Mouse (Mus musculus): ENCODE measurements around the gene Fkbp15.
"Not testable (repeated sequence)": the region's sequence is repeated elsewhere in the genome, so short reads cannot be mapped to it uniquely, and the experiment has no call there.

Fkbp15 gene

GRCm38 (mm10) chr4:62282969-62283368 lies 77.4 kb downstream of the Fkbp15 start:
- no peak for DNase-seq (ENCODE audit: low read depth, low spot score)

DNA sequence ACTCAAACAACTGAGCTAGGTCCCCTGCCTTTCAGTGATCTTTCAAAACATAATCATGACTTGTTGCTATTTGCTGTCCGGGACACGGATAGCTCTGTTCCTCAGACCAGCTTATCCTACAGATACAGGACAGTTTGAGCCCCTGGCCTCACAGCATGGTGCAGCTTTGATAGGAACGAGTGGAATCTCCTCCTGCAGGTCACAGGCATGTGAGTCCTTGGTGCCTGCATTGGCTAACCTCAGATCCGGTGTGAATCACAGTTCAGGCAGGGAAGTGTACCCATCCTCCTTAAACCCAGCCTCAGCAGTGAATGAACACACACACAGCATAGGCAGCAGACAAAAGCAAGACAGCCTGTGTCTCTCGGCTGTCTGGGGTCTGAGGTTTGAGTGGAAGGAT lies 79.0 kb downstream of the Fkbp15 start:
- DNase-seq (ENCODE audit: low read depth, low spot score), result no peak

GRCm38 (mm10) chr4:62278081-62278480 lies 82.3 kb downstream of the Fkbp15 start:
- no peak for DNase-seq (ENCODE audit: low read depth, low spot score)

- no peak for DNase-seq (ENCODE audit: low read depth, low spot score)
Measured at GRCm38 (mm10) chr4:62277222-62277621, 83.1 kb downstream of the Fkbp15 start.

- no peak for DNase-seq (ENCODE audit: low read depth, low spot score)
Measured at GRCm38 (mm10) chr4:62276642-62277041, 83.7 kb downstream of the Fkbp15 start.

- DNase-seq (ENCODE audit: low read depth, low spot score), result no peak
Measured at GRCm38 (mm10) chr4:62274841-62275536, 85.4 kb downstream of the Fkbp15 start.

DNA sequence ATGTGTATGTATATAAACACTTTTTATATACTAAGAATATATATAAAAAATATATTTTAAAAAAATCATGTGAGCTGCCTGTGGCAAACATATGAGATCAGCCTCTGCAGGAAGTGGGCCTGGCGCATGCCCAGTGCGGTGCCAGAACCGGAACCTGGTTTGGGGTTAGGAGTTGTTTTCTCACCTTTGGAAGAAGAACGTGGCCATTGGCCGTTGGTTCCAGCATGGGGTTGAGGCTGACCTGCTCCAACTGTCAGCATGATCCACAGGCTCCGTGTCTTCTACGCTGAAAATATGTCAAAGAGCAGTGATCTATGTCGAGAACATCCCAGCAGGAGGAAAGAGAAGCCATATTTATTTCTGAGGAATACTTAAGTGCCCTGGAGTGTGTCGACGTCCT lies 86.4 kb downstream of the Fkbp15 start:
- no peak for DNase-seq (ENCODE audit: low read depth, low spot score)

- no peak for DNase-seq (ENCODE audit: low read depth, low spot score)
Measured at GRCm38 (mm10) chr4:62272696-62273095, 87.7 kb downstream of the Fkbp15 start.

DNA sequence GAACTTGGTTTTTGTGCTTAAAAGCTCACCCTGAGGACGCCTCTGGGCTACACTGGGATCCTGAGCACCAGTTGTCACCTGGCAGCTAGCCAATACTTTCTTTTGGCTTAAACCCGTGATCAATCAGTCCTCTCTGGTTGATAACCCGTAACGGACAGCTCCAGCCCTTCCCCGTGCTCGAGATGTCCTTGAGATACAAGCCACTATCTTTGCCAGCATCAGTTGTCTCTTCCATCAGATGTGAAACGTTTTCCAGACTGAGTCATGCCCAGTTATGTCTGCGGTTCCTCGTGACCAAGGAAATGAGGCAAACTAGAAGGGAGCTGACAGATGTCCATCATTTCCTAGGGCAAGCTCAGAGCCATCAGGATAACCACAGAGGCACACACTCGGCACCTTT lies 93.2 kb downstream of the Fkbp15 start:
- DNase-seq (ENCODE audit: low read depth, low spot score), result no peak

- not testable (repeated sequence) for DNase-seq (ENCODE audit: low read depth, low spot score)
Measured at GRCm38 (mm10) chr4:62266016-62266415, 94.3 kb downstream of the Fkbp15 start.

DNA sequence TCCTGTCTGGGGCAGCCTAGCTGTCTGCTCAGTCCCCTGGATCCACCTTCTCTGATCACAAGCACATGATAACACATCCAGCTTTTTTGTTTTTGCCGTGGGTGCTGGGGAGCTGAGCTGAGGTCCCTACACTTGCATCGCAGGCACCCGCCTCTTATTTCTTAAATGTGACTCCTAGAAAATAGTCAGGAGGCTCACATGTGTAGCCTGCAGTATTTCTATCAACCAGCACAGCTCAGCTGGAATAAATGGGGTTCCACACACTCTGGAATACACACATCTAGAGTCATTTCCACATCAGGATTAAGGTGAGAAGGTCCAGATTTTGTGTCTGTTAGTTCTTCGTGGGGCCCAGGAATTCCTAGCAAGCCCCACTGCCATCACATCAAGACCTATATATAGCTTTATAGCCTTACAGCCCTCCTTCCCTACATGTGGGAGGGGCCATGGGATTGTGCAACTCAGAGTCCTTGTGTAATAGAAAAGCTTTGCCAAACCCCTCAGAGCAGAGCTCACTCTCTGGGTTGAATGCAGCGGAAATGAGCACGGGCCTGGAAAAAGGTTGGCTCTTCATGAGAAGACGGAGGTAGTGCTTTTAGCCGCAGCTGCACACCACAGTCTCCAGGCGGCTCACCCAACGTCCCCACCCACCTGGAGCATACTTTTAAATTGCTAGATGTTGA lies 95.1 kb downstream of the Fkbp15 start:
- no peak for DNase-seq (ENCODE audit: low read depth, low spot score)

DNA sequence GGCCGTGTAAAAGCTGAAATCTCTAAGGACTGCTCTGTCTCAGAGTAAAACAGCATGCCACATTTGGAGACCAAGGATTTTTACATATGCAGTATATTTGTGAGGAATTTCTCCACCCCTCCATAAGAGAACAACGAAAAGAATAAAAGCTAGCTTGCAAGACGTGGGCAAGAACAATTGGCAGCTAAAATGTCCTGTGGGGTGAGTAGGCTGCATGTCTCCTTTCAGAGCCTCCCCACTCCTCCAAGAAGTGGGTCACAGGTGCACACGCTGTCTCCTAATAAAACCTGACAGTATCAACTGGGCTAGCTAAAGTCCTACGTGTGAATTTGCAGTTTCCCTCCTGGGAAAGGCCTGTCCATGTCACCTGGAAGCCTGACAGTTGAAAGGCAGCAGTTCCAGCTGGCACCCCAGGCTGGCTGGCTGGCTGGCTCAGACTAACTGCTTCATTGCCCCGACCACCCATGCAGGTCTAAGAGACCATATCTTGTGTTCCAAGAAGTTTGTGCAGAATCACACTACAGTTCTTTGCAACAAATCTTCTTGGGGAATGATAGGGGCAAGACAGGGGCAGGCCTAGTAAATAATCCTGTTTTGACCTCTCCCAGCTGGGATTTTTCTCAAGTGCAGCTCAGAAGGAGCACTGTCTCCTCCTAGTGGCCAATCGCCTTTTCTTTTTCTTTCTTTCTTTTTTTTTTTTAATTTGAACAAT lies 97.1 kb downstream of the Fkbp15 start:
- peak; percentile 41 for DNase-seq (ENCODE audit: low read depth, low spot score)

GRCm38 (mm10) chr4:62262276-62262675 lies 98.1 kb downstream of the Fkbp15 start, which contains the start of gene Slc31a2:
Slc31a2 (plus strand) TSS chr4:62262562.
- peak; percentile 44 for DNase-seq (ENCODE audit: low read depth, low spot score)

DNA sequence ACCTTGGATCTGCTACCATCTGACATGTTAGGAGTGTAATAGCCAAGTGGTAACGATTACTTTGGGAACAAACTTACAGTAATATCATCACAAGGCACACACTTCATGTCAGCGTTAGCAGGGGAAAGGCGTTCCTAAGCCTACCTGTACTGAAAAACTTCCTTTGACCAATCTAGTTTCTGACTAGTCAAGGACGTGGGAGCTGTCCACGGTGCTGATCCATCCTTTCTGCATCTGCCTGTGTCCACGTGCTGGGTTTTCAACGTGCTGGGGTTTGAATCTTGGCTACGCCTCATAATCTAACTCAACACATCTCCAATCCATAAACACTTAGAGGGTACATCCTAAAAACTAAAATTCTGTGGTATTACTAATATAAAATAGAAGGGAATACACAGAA lies 103.4 kb downstream of the Fkbp15 start:
- peak; percentile 78 for DNase-seq (ENCODE audit: low read depth, low spot score)

GRCm38 (mm10) chr4:62254551-62254950 lies 105.8 kb downstream of the Fkbp15 start:
- peak; percentile 69 for DNase-seq (ENCODE audit: low read depth, low spot score)

GRCm38 (mm10) chr4:62251776-62252175 lies 108.6 kb downstream of the Fkbp15 start:
- no peak for DNase-seq (ENCODE audit: low read depth, low spot score)

GRCm38 (mm10) chr4:62250896-62251544 lies 109.3 kb downstream of the Fkbp15 start:
- DNase-seq (ENCODE audit: low read depth, low spot score), result peak; percentile 96
